In genomic region chr16:11132839-11133238, GRCm38 (mm10) we compare ENCODE assay signal across 8 mouse cellular contexts. TPM values are rescaled to one million over a fixed set of nuclear protein-coding genes. Genes with fewer than 3 reads are reported as not detected.
DNase-seq lines count a peak whose midpoint lies in the region; ATAC-seq and TF ChIP-seq lines count a peak whose summit lies in the region.

No protein-coding gene starts in this region.

- H3K36me3 ChIP-seq in heart, embryonic 12.5 days, result peaks cover 23% of the 10 kb centered on the region
- peaks cover 28% of the 10 kb centered on the region for H3K36me3 ChIP-seq in hindbrain, embryonic 14.5 days (replicated peaks; ENCODE audit: control insufficient read depth, insufficient read depth)
- no peaks in the 10 kb centered on the region for H3K36me3 ChIP-seq in midbrain, embryonic 11.5 days (ENCODE audit: control insufficient read depth, insufficient read depth, low read length)

- no peak for DNase-seq in heart, adult 9 months (ENCODE audit: low spot score in 2 of 2)
- DNase-seq in hindbrain, embryonic 14.5 days (ENCODE audit: low spot score), result no peak
- DNase-seq in midbrain, embryonic 11.5 days (ENCODE audit: low spot score, missing footprints), result no peak
- DNase-seq in right cerebral cortex, postnatal 10 days (ENCODE audit: low spot score in 2 of 2), result no peak
- DNase-seq in adrenal gland, adult 18-20 months (ENCODE audit: low spot score in 2 of 2), result no peak
- DNase-seq in urinary bladder, postnatal 36 days (ENCODE audit: low spot score in 2 of 2), result no peak

- peak overlapping the region; percentile 47 for H3K9ac ChIP-seq in heart, embryonic 12.5 days
- H3K9ac ChIP-seq in hindbrain, embryonic 14.5 days, result peak overlapping the region; percentile 82
- peak overlapping the region; percentile 89; the same call in 1 of the 2 replicates for H3K9ac ChIP-seq in midbrain, embryonic 11.5 days (ENCODE audit: low read length)

- H3K4me3 ChIP-seq in heart, embryonic 12.5 days, result peak overlapping the region; percentile 97
- peak overlapping the region; percentile 26 for H3K4me3 ChIP-seq in bone marrow macrophage, adult 2 months (ENCODE audit: insufficient read depth, low read length)
- peak overlapping the region; percentile 72 for H3K4me3 ChIP-seq in hindbrain, embryonic 14.5 days (replicated peaks; ENCODE audit: low read length)
- peak overlapping the region; percentile 91; the same call in 1 of the 2 replicates for H3K4me3 ChIP-seq in midbrain, embryonic 11.5 days (ENCODE audit: low read depth, low read length)

- ATAC-seq in heart, embryonic 12.5 days (ENCODE audit: insufficient number of reproducible peaks, low FRiP score), result no peak
- no peak for ATAC-seq in hindbrain, embryonic 14.5 days (ENCODE audit: low FRiP score)
- no peak for ATAC-seq in midbrain, embryonic 11.5 days (ENCODE audit: low FRiP score)

- H3K4me2 ChIP-seq in heart, embryonic 12.5 days, result peak overlapping the region; percentile 79
- peak overlapping the region; percentile 52 for H3K4me2 ChIP-seq in hindbrain, embryonic 14.5 days (replicated peaks)
- H3K4me2 ChIP-seq in midbrain, embryonic 11.5 days, result peak overlapping the region; percentile 52

- 10% methylated on average over 2 of the region's 2 CpGs for whole genome bisulfite sequencing in heart, embryonic 12.5 days
- WGBS in hindbrain, embryonic 14.5 days, result 22% methylated on average over 2 of the region's 2 CpGs
- 23% methylated on average over 2 of the region's 2 CpGs for WGBS in midbrain, embryonic 11.5 days

- no peak for TF ChIP-seq POLR2A in bone marrow macrophage, adult 2 months (IDR thresholded peaks at IDR 0.05; ENCODE audit: borderline replicate concordance, low read depth, low read length)

- no peak overlapping the region for H3K27ac ChIP-seq in heart, embryonic 12.5 days (ENCODE audit: poor library complexity, severe bottlenecking)
- no peak overlapping the region for H3K27ac ChIP-seq in bone marrow macrophage, adult 2 months (ENCODE audit: insufficient read depth, low read depth, low read length)
- no peak overlapping the region for H3K27ac ChIP-seq in hindbrain, embryonic 14.5 days
- H3K27ac ChIP-seq in midbrain, embryonic 11.5 days (ENCODE audit: low read depth, low read length), result no peak overlapping the region

- TF ChIP-seq CTCF in bone marrow macrophage, adult 2 months (IDR thresholded peaks at IDR 0.05; ENCODE audit: low read depth, low read length), result no peak

- no peaks in the 10 kb centered on the region for H3K27me3 ChIP-seq in heart, embryonic 12.5 days (replicated peaks)
- H3K27me3 ChIP-seq in hindbrain, embryonic 14.5 days (ENCODE audit: control insufficient read depth, insufficient read depth, low read length), result no peaks in the 10 kb centered on the region
- no peaks in the 10 kb centered on the region for H3K27me3 ChIP-seq in midbrain, embryonic 11.5 days (ENCODE audit: control insufficient read depth, insufficient read depth, low read length)

- no peaks in the 10 kb centered on the region for H3K9me3 ChIP-seq in heart, embryonic 12.5 days (replicated peaks)
- no peaks in the 10 kb centered on the region for H3K9me3 ChIP-seq in hindbrain, embryonic 14.5 days (ENCODE audit: control insufficient read depth, low read length)
- no peaks in the 10 kb centered on the region for H3K9me3 ChIP-seq in midbrain, embryonic 11.5 days (ENCODE audit: control insufficient read depth, low read length)

- H3K4me1 ChIP-seq in heart, embryonic 12.5 days (replicated peaks), result peaks cover 23% of the 10 kb centered on the region
- peaks cover 16% of the 10 kb centered on the region for H3K4me1 ChIP-seq in bone marrow macrophage, adult 2 months (ENCODE audit: control insufficient read depth, insufficient read depth, low read length)
- peaks cover 27% of the 10 kb centered on the region for H3K4me1 ChIP-seq in hindbrain, embryonic 14.5 days (replicated peaks; ENCODE audit: control insufficient read depth, insufficient read depth, low read length)
- H3K4me1 ChIP-seq in midbrain, embryonic 11.5 days (ENCODE audit: control insufficient read depth, insufficient read depth, low read length), result peaks cover 14% of the 10 kb centered on the region

RNA-seq across cellular contexts. Expression of gene Txndc11, which starts 1.6 kb away (rescaled TPM):
- polyA plus RNA-seq in heart, embryonic 12.5 days (2016; fragmentation: Nextera tagmentation; extraction: Ambion mirVana), result 36.7 and 37.2 TPM in 2 replicates
- 14.5 and 15.5 TPM in 2 replicates for polyA plus RNA-seq in bone marrow macrophage, adult 2 months (2012; ENCODE audit: insufficient read depth, insufficient read length, missing spikeins)
- 29.9 and 32.6 TPM in 2 replicates for polyA plus RNA-seq in hindbrain, embryonic 14.5 days (2014; fragmentation: Nextera tagmentation; extraction: Ambion mirVana)
- 27.3 and 31.0 TPM in 2 replicates for polyA plus RNA-seq in midbrain, embryonic 11.5 days (2014; fragmentation: Nextera tagmentation; extraction: Ambion mirVana)
- 10 to 100 TPM; 39.4 to 56.6 TPM for total RNA-seq in adrenal gland, adult 18-20 months (2021)

RNA-seq across cellular contexts. Expression of gene Zc3h7a, which starts 43.4 kb away (rescaled TPM):
- polyA plus RNA-seq in heart, embryonic 12.5 days (2016; fragmentation: Nextera tagmentation; extraction: Ambion mirVana), result 77.9 and 83.9 TPM in 2 replicates
- polyA plus RNA-seq in bone marrow macrophage, adult 2 months (2012; ENCODE audit: insufficient read depth, insufficient read length, missing spikeins), result 202 and 221 TPM in 2 replicates
- polyA plus RNA-seq in hindbrain, embryonic 14.5 days (2014; fragmentation: Nextera tagmentation; extraction: Ambion mirVana), result 72.2 and 74.0 TPM in 2 replicates
- 82.2 and 87.5 TPM in 2 replicates for polyA plus RNA-seq in midbrain, embryonic 11.5 days (2014; fragmentation: Nextera tagmentation; extraction: Ambion mirVana)
- total RNA-seq in adrenal gland, adult 18-20 months (2021), result 10 to 100 TPM; 62.7 to 79.7 TPM

Comparison
In these comparisons a context has a peak if more than half of its experiments do, and no peak if none do; other contexts are left out.
1. H3K4me3 ChIP-seq: peak in every context shown above with its lines; median percentile 97 in heart, embryonic 12.5 days; 91 in midbrain, embryonic 11.5 days; 72 in hindbrain, embryonic 14.5 days; 26 in bone marrow macrophage, adult 2 months.